Mouse (Mus musculus) megakaryocyte-erythroid progenitor cell, adult 5-6 weeks (primary cell): ENCODE results near the gene Snx4. TPM values are rescaled to one million over a fixed set of nuclear protein-coding genes. Genes with fewer than 3 reads are reported as not detected.
"Not testable (repeated sequence)": the region's sequence is repeated elsewhere in the genome, so short reads cannot be mapped to it uniquely, and the experiment has no call there.

Experiments
- ATAC-seq: replicated peaks from 2 replicates; pipeline ENCODE4 v1.8.0; 2016; ENCODE audit warnings: mild to moderate bottlenecking, inconsistent platforms; ENCODE audit not compliant: severe bottlenecking, poor library complexity, low FRiP score, low TSS enrichment
- total RNA-seq, 2 experiments: library from RNA; stranded (forward) in 1 of 2; stranded (reverse) in 1 of 2; fragments of 200-1000, 215-1000 nt in 1 of 2; fragments of >200 nt in 1 of 2; fragmentation: Nextera tagmentation in 1 of 2; gene quantifications; 2 replicates each; pipeline ENCODE4 v1.2.3; 2014 to 2017

Gene Snx4
- total RNA-seq (2014; fragmentation: Nextera tagmentation) (24.0 and 36.4 TPM in 2 replicates), total RNA-seq (2017) (47.9 and 56.7 TPM in 2 replicates)

DNA sequence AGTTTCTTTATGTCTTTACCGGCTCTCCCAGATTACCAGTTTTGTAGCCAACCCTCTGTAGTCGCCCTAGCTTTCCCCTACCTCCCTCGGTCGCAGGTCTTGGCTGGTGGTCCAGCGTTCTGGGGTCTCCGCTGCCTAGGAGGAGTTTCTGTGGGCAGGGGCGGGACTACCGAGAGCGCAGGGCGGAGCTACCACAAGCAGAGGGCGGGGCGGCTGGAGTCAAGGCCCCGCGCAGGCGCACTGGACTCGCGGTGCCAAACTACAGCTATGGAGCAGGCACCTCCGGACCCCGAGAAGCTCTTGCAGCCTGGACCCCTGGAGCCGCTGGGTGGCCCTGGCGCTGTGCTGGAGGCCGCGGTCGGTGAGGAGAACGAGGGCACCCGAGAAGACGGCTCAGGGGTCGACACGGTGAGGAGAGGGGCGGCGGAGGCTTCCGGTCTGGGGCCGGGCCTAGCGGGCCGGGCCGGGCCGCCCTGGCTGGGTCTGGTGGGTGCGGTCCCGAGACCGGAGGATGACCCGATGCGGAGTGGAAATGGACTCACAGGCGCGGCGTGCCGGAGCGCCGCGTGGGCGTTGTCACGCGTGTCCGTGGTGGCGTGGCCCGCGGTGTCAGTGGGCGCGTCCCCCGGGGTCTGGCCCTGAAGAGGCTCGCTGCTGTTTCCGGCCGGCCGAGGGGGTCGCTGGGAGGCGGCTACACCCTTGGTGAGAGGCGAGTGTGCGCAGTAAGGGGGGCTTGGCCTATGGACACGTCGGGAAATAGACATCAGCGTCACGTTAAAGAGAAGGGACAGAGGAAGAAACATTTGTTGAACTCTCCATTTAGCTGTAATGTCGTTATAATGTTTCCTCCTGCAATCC, at the start of gene Snx4:
TSS of gene Snx4 (plus strand) at position 249 of the 858 bp plus-strand sequence.
- peak; percentile 96 for ATAC-seq

DNA sequence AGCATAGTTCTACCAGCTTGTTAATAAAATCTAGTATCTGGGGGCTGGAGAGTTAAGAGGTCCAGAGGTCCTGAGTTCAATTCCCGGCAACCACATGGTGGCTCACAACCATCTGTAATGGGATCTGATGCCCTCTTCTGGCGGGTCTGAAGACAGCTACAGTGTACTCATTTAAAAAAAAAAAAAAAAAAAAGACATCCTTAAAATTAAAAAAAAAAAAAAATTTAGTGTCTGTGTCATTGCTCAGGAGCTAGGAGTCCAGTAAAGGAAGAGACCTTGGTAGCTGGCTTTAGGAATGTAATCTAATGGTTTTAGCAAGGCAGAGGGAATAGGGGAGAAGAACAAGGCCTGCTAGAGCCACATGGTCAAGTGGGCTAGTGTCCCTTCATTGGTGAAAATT, 40.4 kb upstream of the Snx4 start:
- no peak for ATAC-seq

DNA sequence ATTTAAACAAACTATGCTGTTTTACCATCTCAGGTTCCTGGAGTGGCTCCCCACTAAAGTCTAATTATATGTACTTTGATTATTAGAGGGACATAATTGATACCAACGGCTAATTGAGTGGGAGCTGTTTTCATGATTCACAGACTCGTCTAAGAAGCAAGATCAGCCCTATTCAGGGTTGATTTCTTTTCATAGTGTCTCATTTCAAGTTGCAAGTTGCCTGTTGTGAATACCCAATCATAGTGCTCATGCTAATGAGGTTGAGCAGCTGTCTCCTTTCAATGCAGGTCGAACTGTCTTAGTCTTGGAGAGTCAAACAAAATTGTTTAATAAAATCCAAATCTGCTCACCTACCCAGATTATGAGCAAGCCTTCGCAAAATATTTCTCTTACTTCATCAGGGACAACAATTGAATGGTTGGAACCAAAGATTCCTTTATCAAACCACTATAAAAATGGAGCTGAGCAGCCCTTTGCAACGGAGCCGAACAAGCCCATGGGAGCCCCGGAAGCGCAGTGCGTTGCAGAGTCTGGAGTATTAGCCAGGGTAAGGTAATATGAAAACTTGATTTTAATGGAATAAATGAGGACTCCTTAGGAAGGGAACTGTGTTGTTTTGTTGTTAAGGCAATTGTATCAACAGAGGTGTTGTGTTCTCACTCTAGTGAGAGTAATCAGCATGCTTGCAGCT, 34.8 kb upstream of the Snx4 start:
- no peak for ATAC-seq

DNA sequence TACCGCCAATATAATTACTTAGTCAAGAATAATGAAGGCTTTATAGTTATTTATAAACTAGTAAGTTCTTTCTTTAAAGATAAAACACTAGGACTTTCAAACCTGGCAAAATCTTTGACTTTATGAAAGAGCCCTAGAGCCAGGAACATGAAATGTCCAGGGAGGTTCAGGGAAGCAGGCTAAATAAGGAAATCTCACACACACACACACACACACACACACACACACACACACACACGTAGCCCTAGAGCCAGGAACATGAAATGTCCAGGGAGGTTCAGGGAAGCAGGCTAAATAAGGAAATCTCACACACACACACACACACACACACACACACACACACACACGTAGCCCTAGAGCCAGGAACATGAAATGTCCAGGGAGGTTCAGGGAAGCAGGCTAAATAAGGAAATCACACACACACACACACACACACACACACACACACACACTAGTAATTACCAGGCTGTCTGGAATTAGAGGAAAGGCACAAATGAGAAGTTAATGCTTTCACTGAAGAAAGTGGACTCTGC, 33.6 kb upstream of the Snx4 start:
- ATAC-seq = not testable (repeated sequence)

DNA sequence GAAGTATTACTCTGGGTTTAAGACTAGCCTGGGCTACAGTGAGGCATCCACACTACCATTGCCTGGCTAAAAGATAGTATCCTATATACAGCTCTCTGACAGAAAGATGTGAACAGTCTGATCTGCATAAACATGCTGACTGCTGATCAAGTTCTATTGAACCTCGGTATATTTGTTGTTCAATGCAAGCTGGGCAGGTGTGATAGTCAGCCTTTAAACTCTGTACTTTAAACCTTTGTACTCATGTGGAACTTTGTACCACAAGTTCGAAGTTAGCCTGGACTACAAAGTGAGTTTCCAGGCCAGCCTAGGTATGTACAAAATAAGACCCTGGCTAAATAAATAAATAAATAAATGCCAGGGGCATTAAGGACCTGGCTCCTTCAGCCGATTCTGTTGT, 28.8 kb upstream of the Snx4 start:
- no peak for ATAC-seq

DNA sequence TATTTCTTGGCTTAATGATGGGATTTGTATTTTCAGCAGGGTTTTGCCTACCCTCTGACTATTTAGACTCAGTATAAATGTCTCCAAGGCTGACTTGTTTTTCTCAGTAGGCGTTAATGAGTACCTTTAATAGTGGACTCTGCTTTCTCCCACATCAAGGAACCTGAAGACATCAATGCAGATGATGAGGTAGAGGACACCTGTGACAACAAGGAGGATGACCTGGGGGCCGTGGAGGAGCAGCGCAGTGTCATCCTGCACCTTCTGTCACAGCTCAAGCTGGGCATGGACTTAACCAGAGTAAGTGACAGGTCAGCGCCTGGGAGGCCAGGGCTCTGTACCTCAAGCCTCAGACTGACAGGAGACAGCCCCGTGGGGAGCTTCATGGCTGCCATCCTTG, 26.9 kb upstream of the Snx4 start:
- no peak for ATAC-seq

DNA sequence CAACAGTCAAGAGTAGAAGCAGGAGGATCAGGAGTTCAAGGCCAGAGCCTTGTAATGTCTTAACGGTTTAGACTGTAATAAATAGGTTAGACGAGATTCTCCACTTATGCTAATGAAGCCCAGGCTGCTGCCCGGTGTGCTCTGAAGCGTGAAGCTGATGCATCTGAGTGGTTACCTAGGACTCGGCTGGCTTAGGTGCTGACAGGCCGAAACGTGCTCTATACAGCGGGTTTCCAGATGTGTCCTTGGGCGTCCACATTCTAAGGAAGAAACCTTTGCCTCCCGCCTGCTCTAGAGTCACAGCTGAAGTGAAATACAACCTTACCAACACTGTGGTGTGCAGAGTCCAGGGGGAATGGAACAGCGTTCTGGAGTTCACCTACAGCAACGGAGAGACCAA, 17.1 kb upstream of the Snx4 start:
- no peak for ATAC-seq

DNA sequence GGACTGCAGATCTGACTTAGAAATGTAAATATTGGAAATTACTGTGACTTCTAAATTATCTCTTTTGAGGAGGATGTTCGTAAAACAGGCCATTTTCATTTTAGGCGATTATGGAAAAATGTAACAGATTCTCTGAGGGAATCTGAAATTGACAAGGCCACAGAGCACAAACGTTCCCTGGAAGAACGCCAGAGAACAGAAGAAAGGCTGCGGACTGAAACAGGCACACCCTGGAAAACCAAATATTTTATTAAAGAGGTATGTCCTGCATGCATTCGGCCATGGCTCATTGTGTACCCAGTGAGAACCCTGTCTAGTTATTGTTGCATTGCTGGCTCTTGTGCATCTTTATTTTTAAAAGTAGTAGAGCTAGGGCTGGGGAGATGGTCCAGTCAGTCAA, 15.1 kb upstream of the Snx4 start:
- ATAC-seq = no peak

DNA sequence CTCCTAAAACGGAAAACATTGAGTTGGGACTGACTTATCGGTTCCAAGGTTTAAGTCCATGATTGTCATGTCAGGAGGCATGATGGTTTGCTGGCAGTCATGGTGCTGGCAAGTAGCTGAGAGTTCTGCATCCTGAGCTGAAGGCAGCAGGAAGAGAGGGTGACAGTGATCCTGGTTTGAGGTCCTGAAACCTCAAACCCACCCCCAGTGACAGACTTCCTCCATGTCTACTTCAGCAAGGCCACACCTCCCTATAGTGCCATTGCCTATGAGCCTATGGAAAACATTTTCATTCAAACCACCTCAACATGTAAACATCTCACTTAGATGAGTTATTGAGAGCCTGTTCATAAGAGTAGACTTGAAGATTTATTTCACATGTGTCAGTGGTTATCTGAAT, 11.9 kb upstream of the Snx4 start:
- no peak for ATAC-seq

DNA sequence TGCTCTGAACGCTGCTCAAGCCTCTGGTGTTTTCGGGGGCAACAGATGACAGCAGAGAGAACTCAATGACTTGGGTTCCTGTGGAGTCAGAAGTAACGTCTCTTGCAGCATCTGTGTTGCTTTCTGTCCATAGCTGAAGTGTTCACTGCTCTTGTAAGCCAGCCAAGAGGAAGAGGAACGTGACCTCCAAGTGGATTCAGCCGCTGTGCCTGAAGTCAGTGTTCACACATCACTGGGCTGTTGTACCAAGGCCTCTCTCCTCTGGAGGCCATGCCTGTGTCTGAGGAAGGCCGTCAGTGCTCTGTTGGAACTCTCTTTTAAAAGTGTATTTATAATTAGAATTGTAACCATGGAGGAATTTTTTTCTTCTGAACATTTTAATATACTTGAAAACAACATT, 9.2 kb upstream of the Snx4 start:
- no peak for ATAC-seq

DNA sequence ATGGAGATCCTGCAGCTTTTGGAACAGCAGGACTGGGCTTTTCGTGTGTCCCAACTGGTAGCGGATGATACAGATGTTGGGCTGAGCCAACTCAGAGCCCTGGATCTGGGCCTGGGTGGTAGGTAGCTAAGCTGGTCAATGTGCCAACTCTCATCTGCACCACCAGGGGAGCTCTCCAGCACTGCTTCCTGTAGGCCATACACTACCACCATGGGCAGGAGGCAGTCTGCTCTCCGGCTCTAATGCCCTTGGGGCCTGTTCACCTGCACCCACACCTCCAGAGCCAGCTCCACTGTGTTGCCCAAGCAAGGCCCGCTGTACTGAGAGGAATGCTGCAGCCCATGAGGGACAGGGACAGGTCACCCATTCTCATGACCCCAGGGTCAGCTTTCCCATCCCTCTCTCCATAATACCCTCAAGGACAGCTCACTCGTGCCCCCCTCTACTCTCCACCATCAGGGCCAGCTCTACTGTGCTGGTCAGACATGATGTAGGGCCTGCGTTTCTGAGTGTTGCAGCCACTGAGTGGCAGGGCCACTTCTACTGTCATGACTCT, 7.0 kb upstream of the Snx4 start:
- peak; percentile 71; the same call in 1 of the 2 replicates for ATAC-seq

DNA sequence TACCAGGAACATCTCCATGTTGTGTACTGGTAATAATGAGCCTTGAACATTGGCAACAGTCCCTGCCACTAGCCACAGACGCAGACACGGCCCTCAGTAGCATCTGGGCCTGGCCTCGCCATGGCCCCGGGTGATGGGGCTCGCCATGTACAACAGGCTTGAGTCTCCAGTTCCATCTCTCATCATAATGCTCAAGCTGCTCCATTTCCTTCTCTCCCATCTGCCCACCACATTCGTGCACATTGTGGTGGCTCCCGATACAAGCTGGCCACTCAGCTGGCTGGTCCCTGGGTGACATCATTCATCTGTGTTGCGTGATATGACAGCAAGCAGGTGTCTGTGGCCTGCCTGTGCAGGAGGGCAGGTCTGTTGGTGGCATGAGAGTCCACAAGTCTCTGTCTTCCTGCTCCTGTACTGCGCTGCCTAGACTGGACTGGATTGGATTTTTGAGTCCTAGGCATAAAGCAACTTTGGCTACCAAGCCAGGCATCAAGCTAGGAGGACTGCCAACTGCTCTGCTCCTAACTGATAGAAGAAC, 6.2 kb upstream of the Snx4 start:
- peak; percentile 39 for ATAC-seq

DNA sequence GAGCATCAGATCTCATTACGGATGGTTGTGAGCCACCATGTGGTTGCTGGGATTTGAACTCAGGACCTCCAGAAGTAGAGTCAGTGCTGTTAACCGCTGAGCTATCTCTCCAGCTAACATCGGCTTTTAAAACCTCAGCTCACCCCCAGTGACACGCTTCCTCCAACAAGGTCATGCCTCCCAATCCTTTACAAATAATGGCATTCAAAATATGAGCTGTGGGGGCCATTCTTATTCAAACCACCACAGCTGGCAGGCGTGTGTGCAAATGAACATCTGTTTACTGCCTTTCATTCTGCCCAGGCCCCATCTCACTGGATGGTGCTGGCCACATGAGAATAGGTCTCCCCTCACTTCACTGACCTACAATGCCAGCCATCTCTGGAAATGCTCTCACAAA, 4.7 kb upstream of the Snx4 start:
- no peak for ATAC-seq

DNA sequence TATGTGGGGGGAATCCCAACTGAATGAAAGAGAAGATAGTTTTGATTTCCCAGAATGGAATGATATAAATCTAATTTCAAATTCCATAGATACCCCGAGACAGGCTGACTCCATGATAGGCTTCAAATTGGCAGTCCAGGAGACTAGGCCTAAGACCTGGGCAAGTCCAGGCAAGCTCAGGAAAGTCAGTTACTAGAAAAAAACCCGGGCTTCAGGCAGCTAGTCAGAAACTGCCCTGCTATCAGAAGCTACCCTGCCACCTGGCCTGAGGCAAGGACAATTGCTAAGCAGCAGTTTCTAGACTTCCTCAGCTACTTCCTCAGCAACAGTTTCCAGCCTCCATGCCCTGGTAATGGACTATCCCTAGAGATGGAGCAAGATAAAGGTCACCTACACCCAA, 4.2 kb upstream of the Snx4 start:
- ATAC-seq = no peak

DNA sequence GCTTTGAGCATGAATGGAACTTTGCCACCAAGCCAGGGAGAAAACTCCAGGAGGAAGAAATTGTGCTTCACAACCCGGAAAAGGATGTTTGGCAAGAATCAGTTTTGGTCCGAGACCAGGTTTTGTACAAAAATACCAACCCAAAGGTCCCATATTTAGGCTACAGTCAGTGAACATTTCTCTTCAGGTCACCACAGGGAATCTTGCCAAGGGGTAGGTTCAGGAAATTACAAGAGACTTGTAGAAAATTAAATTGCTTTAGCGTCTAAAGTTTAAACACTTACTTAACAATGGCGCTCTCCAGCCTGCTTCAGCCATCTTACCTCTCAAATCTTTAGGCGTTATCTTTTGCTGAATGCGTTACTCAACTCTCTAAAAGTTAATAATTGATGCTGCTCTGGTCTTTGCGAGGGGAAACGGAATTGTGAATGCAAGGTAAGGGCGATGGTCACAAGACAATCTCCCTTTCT, 556 bp upstream of the Snx4 start:
- 0 out of 2 replicates have a peak, but pooled peaks have one; percentile 39 for ATAC-seq

DNA sequence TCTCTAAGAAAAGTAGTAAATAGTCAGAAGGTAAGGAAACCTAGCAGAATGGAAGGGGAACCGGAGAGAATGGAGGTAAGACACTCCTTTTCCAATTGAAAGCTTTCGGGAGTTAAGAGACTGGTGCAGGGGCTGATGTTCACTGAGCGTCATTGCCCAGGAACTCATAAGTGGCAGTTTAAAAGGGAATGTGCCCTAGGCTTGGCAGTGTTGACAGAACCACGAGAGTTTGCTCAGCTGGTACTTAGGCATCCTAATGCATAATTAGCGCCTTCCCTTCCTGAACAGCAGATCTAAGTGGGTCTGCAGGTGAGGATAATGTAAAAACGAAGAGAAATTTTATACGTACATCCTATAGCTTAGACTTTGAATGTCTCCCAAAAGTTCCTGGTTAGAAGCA, 4.4 kb downstream of the Snx4 start:
- no peak for ATAC-seq

DNA sequence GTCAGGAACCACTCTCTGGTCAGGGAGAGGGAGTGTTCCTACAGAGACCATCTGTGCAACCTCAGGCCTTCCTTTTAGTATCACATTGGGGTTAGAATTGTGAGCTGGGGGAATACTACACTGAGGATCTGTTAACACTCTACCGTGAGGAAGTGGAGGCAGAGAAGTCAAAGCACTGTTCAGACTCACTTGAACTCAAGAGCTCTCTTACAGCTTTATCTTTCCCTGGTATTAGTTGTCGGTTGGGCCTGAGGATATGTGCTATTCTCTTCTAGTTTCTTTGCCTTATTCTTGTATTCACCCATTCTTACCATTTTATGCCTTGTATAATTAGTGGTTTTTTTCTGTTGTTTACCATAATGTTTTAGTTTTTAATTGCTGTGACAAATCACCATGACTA, 7.3 kb downstream of the Snx4 start:
- ATAC-seq = no peak

DNA sequence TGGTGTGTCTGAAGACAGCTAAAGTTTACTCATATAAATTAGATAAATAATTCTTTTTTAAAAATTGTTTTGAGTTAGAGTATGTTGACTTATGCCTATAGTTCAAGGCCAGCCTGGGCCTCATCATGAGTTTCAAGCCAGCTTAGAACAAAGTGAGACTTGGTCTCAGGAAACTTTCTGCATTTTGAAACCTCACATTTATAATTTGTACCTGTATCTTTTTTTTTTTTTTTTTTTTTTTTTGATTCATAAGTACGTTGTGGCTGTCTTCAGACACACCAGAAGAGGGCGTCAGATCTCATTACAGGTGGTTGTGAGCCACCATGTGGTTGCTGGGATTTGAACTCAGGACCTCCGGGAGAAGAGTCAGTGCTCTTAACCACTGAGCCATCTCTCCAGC, 8.6 kb downstream of the Snx4 start:
- no peak for ATAC-seq

DNA sequence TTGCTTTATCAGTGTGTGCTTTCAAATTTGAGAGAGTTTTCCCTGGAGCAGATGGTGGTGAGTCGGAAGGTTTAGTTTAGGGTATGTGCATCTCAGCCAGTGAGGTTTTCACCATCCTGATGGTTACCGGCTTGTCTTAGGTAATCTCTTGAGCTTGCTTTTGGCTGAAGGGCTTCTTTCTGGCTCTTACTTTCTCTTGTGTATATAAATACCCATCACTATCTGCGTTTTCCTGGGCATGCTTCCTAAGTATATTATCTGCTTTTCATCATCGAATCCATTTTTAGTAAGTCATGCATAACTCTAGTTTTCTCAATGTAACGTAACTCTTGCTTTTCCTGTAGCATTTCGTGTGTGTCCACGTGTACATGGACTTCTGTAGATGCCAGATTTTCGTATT, 9.6 kb downstream of the Snx4 start:
- ATAC-seq = no peak

DNA sequence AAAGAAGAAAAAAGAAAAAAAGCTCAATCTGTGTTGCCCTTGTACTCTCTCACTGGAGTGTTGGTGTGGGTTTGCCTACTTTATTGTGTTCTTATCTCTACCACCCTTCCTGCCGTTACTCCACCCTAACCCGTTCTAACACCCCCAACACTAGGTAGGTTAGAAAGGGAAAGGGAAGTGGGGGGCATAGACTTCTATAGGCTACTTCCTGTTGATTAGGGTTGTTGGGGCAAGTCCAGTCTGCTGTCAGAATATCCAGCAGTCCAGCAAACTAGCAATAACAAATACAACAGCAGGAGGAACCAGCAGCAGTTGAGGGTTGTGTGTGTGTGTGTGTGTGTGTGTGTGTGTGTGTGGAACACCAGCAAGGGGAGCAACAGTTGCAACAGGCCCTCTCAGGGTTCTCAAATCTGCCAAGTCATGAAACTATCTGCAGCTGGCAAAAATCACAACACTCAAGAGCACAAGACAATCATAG, 10.4 kb downstream of the Snx4 start:
- ATAC-seq = peak; percentile 88
